Mouse (Mus musculus): ENCODE measurements at regions not wholly inside any gene's neighbourhood (a gene's known extent, or its start where the extent isn't known, plus 50 kb on each side); places are given as distances from the start of the nearest gene placed in this dataset.
A peak's percentile ranks its signal among the peaks of the same experiment; 100 is the strongest.

DNA sequence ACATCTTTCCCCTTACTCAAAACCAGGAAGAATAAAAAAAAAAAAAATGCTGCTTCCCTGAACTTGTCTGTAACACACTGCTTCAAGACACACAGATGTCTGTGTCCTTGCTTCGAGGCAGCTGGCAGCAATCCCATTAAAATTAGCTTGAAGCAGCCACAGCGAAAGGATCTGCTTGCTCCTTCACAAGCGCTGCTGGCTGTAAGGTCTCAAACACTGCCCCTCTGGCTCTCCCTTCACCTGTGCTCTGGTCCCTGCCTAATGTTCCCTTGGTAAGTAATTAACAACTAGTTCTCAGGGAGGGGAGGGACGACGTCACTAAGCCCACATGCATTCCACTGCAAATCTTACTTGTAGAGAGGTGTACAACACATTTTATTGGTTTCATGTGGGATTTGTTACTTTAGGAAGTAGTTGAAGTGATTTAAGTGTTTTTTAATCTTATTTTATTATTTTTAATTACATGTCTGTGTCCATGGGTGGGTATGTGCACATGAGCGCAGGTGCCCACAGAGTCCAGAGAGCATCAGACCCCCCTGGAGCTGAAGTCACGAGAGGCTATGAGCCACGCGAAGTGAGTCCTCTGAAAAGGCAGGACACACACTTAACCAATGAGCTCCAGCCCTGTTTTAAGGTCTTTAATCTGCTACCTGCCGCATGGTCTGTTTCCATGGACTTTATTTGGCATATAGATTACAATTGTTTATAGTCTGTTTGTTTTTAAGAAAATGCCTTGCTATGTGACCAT, 61.1 kb upstream of the Cers6 start:
- H3K9me3 ChIP-seq (replicated peaks; ENCODE audit: control insufficient read depth, low read length), result no peaks in the 10 kb centered on the region
- no peak overlapping the region for H3K4me3 ChIP-seq (ENCODE audit: low read depth, low read length)
- H3K27ac ChIP-seq (ENCODE audit: low read depth, low read length), result no peak overlapping the region
- WGBS, result 53% methylated on average over 10 of the region's 10 CpGs
- peaks cover 5% of the 10 kb centered on the region for H3K4me1 ChIP-seq (ENCODE audit: control insufficient read depth, insufficient read depth, low read length)
- ATAC-seq (peak; percentile 73), DNase-seq (ENCODE audit: low spot score) (peak; percentile 77)
- H3K27me3 ChIP-seq (replicated peaks; ENCODE audit: control insufficient read depth, insufficient read depth, low read length), result no peaks in the 10 kb centered on the region
- no peaks in the 10 kb centered on the region for H3K36me3 ChIP-seq (ENCODE audit: control insufficient read depth, insufficient read depth, low read length)
- no peak overlapping the region for H3K9ac ChIP-seq (ENCODE audit: low read length)
- H3K4me2 ChIP-seq (ENCODE audit: low read length), result no peak overlapping the region

DNA sequence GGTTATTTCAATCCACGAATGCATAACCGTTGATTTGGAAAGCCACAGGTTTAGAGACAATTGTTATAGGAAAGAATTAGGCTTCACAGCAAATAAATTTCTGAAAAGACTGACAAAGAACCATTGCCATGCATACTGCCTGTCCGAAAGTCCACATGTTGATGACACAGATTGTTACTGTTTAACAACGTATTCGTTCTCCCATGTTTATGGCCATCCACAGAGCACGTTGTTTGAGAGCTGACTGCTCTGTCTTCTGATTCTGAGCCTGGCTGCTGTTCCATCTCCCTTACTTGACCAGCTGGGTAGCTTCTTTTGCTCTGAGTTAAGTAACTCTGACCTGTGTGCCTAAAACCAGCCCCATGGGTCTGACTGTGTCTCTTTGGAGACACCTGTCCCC, 57.1 kb upstream of the Cers6 start:
- no peaks in the 10 kb centered on the region for H3K36me3 ChIP-seq (ENCODE audit: control insufficient read depth, insufficient read depth, low read length)
- H3K4me2 ChIP-seq (ENCODE audit: low read length), result no peak overlapping the region
- no peak overlapping the region for H3K27ac ChIP-seq (ENCODE audit: low read depth, low read length)
- DNase-seq (ENCODE audit: low spot score) (no peak), ATAC-seq (no peak)
- H3K27me3 ChIP-seq (replicated peaks; ENCODE audit: control insufficient read depth, insufficient read depth, low read length), result no peaks in the 10 kb centered on the region
- H3K9ac ChIP-seq (ENCODE audit: low read length), result no peak overlapping the region
- H3K9me3 ChIP-seq (replicated peaks; ENCODE audit: control insufficient read depth, low read length), result no peaks in the 10 kb centered on the region
- peaks cover 20% of the 10 kb centered on the region for H3K4me1 ChIP-seq (ENCODE audit: control insufficient read depth, insufficient read depth, low read length)
- WGBS, result 88% methylated on average over 6 of the region's 6 CpGs
- no peak overlapping the region for H3K4me3 ChIP-seq (ENCODE audit: low read depth, low read length)

DNA sequence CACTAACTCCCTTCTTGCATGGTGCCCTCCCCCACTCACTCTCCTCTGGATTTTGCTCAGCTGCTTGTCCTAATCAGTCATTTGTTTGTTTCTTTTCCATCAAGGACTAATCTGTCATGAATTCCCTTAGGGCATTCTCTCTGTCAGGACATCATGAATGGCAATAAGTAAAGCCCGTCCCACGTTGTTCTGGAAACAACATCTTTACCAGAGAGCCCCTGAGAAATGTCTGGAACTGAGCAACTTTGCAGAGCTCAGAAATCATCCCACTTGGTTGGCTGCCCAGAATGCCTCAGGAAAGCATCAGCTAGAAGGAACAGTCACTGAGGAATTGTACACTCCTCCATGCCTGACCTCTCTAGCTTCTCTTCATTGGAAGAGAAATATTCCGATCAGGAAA, 55.4 kb upstream of the Cers6 start:
- 15% methylated on average over 3 of the region's 3 CpGs for WGBS
- peak; percentile 75 for DNase-seq (ENCODE audit: low spot score)

DNA sequence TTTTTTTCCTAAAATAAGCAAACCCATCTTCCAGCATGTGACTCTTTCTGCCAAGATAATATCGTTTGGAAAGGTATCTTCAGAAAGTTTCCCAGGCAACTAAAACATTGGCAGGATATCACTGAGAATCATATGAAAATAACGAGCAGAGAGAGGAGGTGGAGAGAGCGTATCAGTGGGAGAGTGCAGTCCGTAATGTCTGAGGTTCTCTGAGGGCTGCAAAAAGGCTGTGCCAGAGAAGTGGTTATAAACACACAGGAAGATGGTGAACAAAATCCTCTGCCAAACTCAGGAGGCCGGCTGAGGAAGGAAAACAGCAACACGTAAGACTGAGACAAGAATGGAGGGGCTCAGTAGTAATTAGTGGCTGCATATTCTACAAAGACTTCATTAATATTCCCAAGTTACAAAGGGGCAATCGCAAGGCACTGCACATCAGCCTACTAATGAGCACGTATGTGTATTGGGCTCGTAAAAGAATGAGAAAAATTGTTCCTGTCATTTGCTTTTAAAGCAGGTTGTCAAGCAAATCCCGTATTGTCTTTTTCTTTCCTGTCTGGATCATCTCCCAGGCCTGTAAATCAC, 54.8 kb upstream of the Cers6 start:
- peak; percentile 92 for ATAC-seq
- Histone ChIP-seq H3K4me2 (ENCODE audit: low read length) (peak overlapping the region; percentile 27), H3K36me3 (ENCODE audit: control insufficient read depth, insufficient read depth, low read length) (no peaks in the 10 kb centered on the region), H3K9ac (ENCODE audit: low read length) (no peak overlapping the region), H3K9me3 (replicated peaks; ENCODE audit: control insufficient read depth, low read length) (no peaks in the 10 kb centered on the region), H3K4me3 (ENCODE audit: low read depth, low read length) (no peak overlapping the region), H3K27ac (ENCODE audit: low read depth, low read length) (peak overlapping the region; percentile 65; the same call in 1 of the 2 replicates), H3K4me1 (ENCODE audit: control insufficient read depth, insufficient read depth, low read length) (peaks cover 17% of the 10 kb centered on the region), H3K27me3 (replicated peaks; ENCODE audit: control insufficient read depth, insufficient read depth, low read length) (no peaks in the 10 kb centered on the region)
- 8% methylated on average over 10 of the region's 10 CpGs for WGBS
- DNase-seq (ENCODE audit: low spot score), result peak; percentile 73

More for the DNA sequence above, 55.4 kb upstream of the Cers6 start:
- Histone ChIP-seq H3K27ac (ENCODE audit: low read depth, low read length) (peak overlapping the region; percentile 65), H3K4me3 (ENCODE audit: low read depth, low read length) (no peak overlapping the region), H3K27me3 (replicated peaks; ENCODE audit: control insufficient read depth, insufficient read depth, low read length) (no peaks in the 10 kb centered on the region), H3K4me2 (ENCODE audit: low read length) (peak overlapping the region; percentile 27; the same call in 1 of the 2 replicates), H3K36me3 (ENCODE audit: control insufficient read depth, insufficient read depth, low read length) (no peaks in the 10 kb centered on the region), H3K4me1 (ENCODE audit: control insufficient read depth, insufficient read depth, low read length) (peaks cover 17% of the 10 kb centered on the region), H3K9me3 (replicated peaks; ENCODE audit: control insufficient read depth, low read length) (no peaks in the 10 kb centered on the region), H3K9ac (ENCODE audit: low read length) (no peak overlapping the region)
- ATAC-seq, result peak; percentile 72
